Mouse (Mus musculus) heart, adult 2 months (tissue): ENCODE results near the gene 2810408A11Rik. TPM values are rescaled to one million over a fixed set of nuclear protein-coding genes. Genes with fewer than 3 reads are reported as not detected.

Source experiments
- DNase-seq, 2 experiments: peaks; one replicate each; pipeline ENCODE4 v3.0.0; 2021
- H3K27ac ChIP-seq: fragments of 200-600 bp; 2 replicates; pipeline ENCODE4 v1.8.1; 2022
- H3K27me3 ChIP-seq: fragments of 200-500 bp; 2 replicates; pipeline ENCODE4 v1.6.1; 2012; ENCODE audit warnings: mild to moderate bottlenecking, low read length, inconsistent platforms, mixed read lengths; ENCODE audit not compliant: control insufficient read depth, insufficient read depth
- H3K36me3 ChIP-seq: fragments of 200-500 bp; 2 replicates; pipeline ENCODE4 v1.6.1; 2012; ENCODE audit warnings: low read length, inconsistent platforms; ENCODE audit not compliant: control insufficient read depth, insufficient read depth
- H3K4me1 ChIP-seq: fragments of 200-500 bp; 2 replicates; pipeline ENCODE4 v1.6.1; 2011; ENCODE audit warnings: low read length; ENCODE audit not compliant: control insufficient read depth, insufficient read depth
- H3K4me3 ChIP-seq: fragments of 200-600 bp; 2 replicates; pipeline ENCODE4 v1.8.1; 2022
- H3K79me2 ChIP-seq: fragments of 200-500 bp; replicated peaks from 2 replicates; pipeline ENCODE4 v1.6.1; 2012; ENCODE audit warnings: mild to moderate bottlenecking, inconsistent platforms, low read length, moderate library complexity, mixed read lengths; ENCODE audit not compliant: control insufficient read depth, insufficient read depth
- H3K9ac ChIP-seq: fragments of 200-500 bp; 2 replicates; pipeline ENCODE4 v1.6.1; 2012; ENCODE audit warnings: low read depth, mild to moderate bottlenecking, control low read depth, inconsistent platforms, low read length, mixed read lengths
- CTCF ChIP-seq: fragments of 200-600 bp; IDR thresholded peaks from 2 replicates; pipeline ENCODE4 v1.8.1; 2022; ENCODE audit warnings: antibody characterized with exemption, mild to moderate bottlenecking, moderate library complexity
- EP300 ChIP-seq: fragments of 200-500 bp; IDR thresholded peaks from 2 replicates; pipeline ENCODE4 v1.6.1; 2011; ENCODE audit warnings: low read depth, low read length, control low read depth; ENCODE audit not compliant: insufficient read depth
- POLR2A ChIP-seq: fragments of 200-500 bp; IDR thresholded peaks from 2 replicates; pipeline ENCODE4 v1.6.1; 2011; ENCODE audit warnings: mild to moderate bottlenecking, low read depth, low read length, control low read depth; ENCODE audit not compliant: insufficient read depth
- WGBS: fragments of 180-500 bp; shearing (Covaris S2); methylation state at CpG from one replicate; pipeline ENCODE4 v1.1.7; 2018; 5-methylcytosine and 5-hydroxymethylcytosine counted together
- intact Hi-C: fragments of 180-260 bp; cut with DNase I; formaldehyde crosslinking; loops from one replicate; pipeline ENCODE4 v1.15.1; 2025
- polyA plus RNA-seq: library from polyadenylated mRNA; depleted of rRNA; stranded (reverse); fragments of >200 nt; gene quantifications from 2 replicates; pipeline ENCODE4 v1.2.3, GENCODE M21; 2012
- total RNA-seq, 2 experiments: library from RNA; stranded (reverse); gene quantifications; 2 replicates each; pipeline ENCODE4 v1.2.3; 2021

The 2810408A11Rik gene
- total and polyA plus RNA-seq, 3 experiments: 0.23 to 0.41 (median 0.34) TPM

GRCm38 (mm10) chr11:69909174-69909573 is 8.4 kb upstream of the 2810408A11Rik start:
- Histone ChIP-seq H3K4me1 (peaks cover 2% of the 10 kb centered on the region; the same call in 1 of the 2 replicates), H3K36me3 (no peaks in the 10 kb centered on the region), H3K27ac (no peak overlapping the region), H3K9ac (no peak overlapping the region), H3K27me3 (no peaks in the 10 kb centered on the region), H3K4me3 (no peak overlapping the region), H3K79me2 (0 out of 2 replicates have a peak, but pooled peaks cover under 1% of the 10 kb centered on the region)
- 89% methylated on average over 5 of the region's 5 CpGs for WGBS
- intact Hi-C loops: no loop called here
- TF ChIP-seq EP300: no peak
- no peak for TF ChIP-seq POLR2A
- no peak for TF ChIP-seq CTCF
- DNase-seq: no peak

GRCm38 (mm10) chr11:69908645-69909044 is 7.9 kb upstream of the 2810408A11Rik start:
- no peak overlapping the region for H3K4me3 ChIP-seq
- no peaks in the 10 kb centered on the region for H3K36me3 ChIP-seq
- peaks cover 2% of the 10 kb centered on the region; the same call in 1 of the 2 replicates for H3K4me1 ChIP-seq
- H3K27ac ChIP-seq: no peak overlapping the region
- intact Hi-C loops: no loop called here
- H3K27me3 ChIP-seq: no peaks in the 10 kb centered on the region
- 91% methylated on average over 11 of the region's 11 CpGs for WGBS
- no peak overlapping the region for H3K9ac ChIP-seq
- H3K79me2 ChIP-seq: no peaks in the 10 kb centered on the region
- TF ChIP-seq CTCF: no peak
- no peak for TF ChIP-seq POLR2A
- TF ChIP-seq EP300: no peak
- DNase-seq: no peak

- Histone ChIP-seq H3K79me2 (no peaks in the 10 kb centered on the region), H3K36me3 (no peaks in the 10 kb centered on the region), H3K4me1 (peaks cover 3% of the 10 kb centered on the region; the same call in 1 of the 2 replicates), H3K4me3 (no peak overlapping the region), H3K27me3 (no peaks in the 10 kb centered on the region), H3K27ac (no peak overlapping the region), H3K9ac (no peak overlapping the region)
- TF ChIP-seq CTCF (no peak), POLR2A (no peak), EP300 (no peak)
- 94% methylated on average over 9 of the region's 9 CpGs for WGBS
- DNase-seq: peak in 1 of 2 experiments; percentile 2
- intact Hi-C loops: no loop called here
Observed at GRCm38 (mm10) chr11:69904311-69904710, 3.5 kb upstream of the 2810408A11Rik start.

- Histone ChIP-seq H3K27ac (no peak overlapping the region), H3K79me2 (no peaks in the 10 kb centered on the region), H3K9ac (no peak overlapping the region), H3K4me3 (no peak overlapping the region), H3K4me1 (peaks cover 3% of the 10 kb centered on the region; the same call in 1 of the 2 replicates), H3K36me3 (no peaks in the 10 kb centered on the region), H3K27me3 (no peaks in the 10 kb centered on the region)
- WGBS: 77% methylated on average over 13 of the region's 13 CpGs
- intact Hi-C loops: loop anchor here (1.0 kb wide), 1 partner anchor 10 kb away; the partner anchor contains the start of gene Gps2
- no peak for TF ChIP-seq CTCF
- no peak for TF ChIP-seq EP300
- TF ChIP-seq POLR2A: no peak
- DNase-seq: no peak
Observed at GRCm38 (mm10) chr11:69902972-69903371, 2.2 kb upstream of the 2810408A11Rik start.

- Histone ChIP-seq H3K4me3 (peak overlapping the region; percentile 83), H3K27me3 (no peaks in the 10 kb centered on the region), H3K9ac (peak overlapping the region; percentile 82), H3K36me3 (no peaks in the 10 kb centered on the region), H3K27ac (peak overlapping the region; percentile 98), H3K79me2 (no peaks in the 10 kb centered on the region), H3K4me1 (peaks cover 3% of the 10 kb centered on the region; the same call in 1 of the 2 replicates)
- intact Hi-C loops: loop anchor here (1.0 kb wide), 1 partner anchor 11 kb away; the partner anchor contains the start of gene Gps2
- TF ChIP-seq CTCF: no peak
- TF ChIP-seq POLR2A: no peak
- TF ChIP-seq EP300: no peak
- DNase-seq: no peak
- WGBS: under 1% methylated on average over 38 of the region's 39 CpGs
Observed at GRCm38 (mm10) chr11:69901993-69902392, 1.2 kb upstream of the 2810408A11Rik start.

- Histone ChIP-seq H3K79me2 (no peaks in the 10 kb centered on the region), H3K36me3 (no peaks in the 10 kb centered on the region), H3K4me3 (peak overlapping the region; percentile 83), H3K27ac (peak overlapping the region; percentile 98), H3K27me3 (no peaks in the 10 kb centered on the region), H3K4me1 (peaks cover 3% of the 10 kb centered on the region; the same call in 1 of the 2 replicates), H3K9ac (peak overlapping the region; percentile 82)
- TF ChIP-seq EP300 (peak; percentile 83), POLR2A (peak; percentile 63; the same call in 1 of the 2 replicates), CTCF (no peak)
- intact Hi-C loops: no loop called here
- WGBS: under 1% methylated on average over 42 of the region's 42 CpGs
- DNase-seq: peak; percentile 93 to 97
Observed at GRCm38 (mm10) chr11:69901406-69901846, 639 bp upstream of the 2810408A11Rik start.
